Mouse (Mus musculus) E14TG2a.4 (cell line): ENCODE measurements around the gene Dnase2b.

Experiments
- CTCF ChIP-seq: conservative IDR thresholded peaks from 2 replicates; pipeline ENCODE4 v1.5.1; 2014; ENCODE audit warnings: low read length
- NANOG ChIP-seq: IDR thresholded peaks from 2 replicates; pipeline ENCODE4 v1.6.1; 2014; ENCODE audit warnings: borderline replicate concordance, low read length, mixed read lengths

GRCm38 (mm10) chr3:146596387-146596786, 19.0 kb downstream of the Dnase2b start:
- TF ChIP-seq CTCF: no peak
- no peak for TF ChIP-seq NANOG
